Mouse (Mus musculus) cerebellum, adult 2 months (tissue): ENCODE data around the gene Rcc1l.

ENCODE experiments used
- CTCF ChIP-seq: fragments of 200-500 bp; IDR thresholded peaks from 2 replicates; pipeline ENCODE4 v1.5.1; 2011; ENCODE audit warnings: low read depth, mild to moderate bottlenecking, control low read depth, low read length, moderate library complexity, borderline replicate concordance; ENCODE audit not compliant: insufficient read depth
- POLR2A ChIP-seq: fragments of 200-500 bp; IDR thresholded peaks from 2 replicates; pipeline ENCODE4 v1.6.1; 2011; ENCODE audit warnings: low read length, control low read depth, borderline replicate concordance; ENCODE audit not compliant: insufficient read depth

DNA sequence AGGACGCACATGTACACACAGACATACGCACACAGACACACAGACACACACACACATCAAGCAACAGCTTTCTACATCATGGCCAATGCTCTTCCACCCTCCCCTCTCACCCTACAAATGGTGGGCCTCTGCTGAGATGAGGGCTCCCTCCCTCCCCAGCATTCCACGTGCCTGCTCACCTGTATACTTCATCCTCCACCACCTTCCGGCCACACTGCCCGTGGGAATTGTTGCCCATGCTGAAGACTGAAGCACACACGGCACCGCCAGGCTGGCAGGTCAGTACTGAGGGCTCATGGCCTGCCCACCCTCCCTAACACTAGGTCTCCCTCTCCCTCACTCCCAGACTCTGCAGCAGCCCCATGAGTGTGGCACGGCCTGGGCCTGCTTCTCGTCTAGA, 8.5 kb downstream of the Rcc1l start:
- TF ChIP-seq CTCF (no peak), POLR2A (no peak)
